Mouse (Mus musculus): ENCODE measurements around the gene Ror1. TPM values are rescaled to one million over a fixed set of nuclear protein-coding genes. Genes with fewer than 3 reads are reported as not detected.

The Ror1 gene
- polyA plus RNA-seq, 1 experiment = 0.27 TPM

DNA sequence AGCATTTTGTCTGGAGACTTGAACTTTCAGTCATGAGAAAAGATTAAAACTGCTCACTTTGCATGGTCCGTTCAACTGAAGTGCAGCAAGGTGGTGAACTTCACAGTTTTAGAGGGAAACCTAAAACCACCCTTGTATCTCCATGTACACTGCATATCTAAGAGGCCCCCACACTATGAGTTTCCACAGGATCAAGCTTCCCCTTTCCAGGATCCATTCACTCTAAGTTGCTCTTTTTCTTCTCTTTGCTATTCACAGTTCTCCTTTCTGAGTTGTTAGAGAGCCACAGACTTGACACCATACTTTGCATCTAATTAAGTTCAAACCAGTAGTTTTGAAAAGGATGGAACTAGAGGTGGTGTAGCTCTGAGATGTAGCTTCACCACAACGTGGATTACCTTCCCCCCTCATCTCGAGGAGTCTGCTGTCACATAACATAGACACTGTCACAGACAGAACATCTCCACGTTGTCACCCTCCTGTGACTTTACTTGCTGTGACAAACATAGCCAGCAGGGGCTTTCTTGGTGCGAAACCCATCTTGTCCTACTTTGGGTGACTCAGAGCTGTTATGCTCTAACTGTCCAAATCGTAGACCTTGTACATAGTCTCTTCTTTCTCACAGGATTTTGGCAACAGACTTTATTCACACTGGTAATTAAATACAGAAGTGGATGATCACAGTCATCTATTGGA is 146.6 kb downstream of the Ror1 start:
- no peaks in the 10 kb centered on the region for H3K4me1 ChIP-seq (ENCODE audit: control insufficient read depth, insufficient read depth, low read length)
- no peaks in the 10 kb centered on the region for H3K36me3 ChIP-seq (ENCODE audit: control insufficient read depth, insufficient read depth, low read length, poor library complexity, severe bottlenecking)
- no peak overlapping the region for H3K4me3 ChIP-seq (ENCODE audit: low read depth, low read length)
- H3K27ac ChIP-seq (ENCODE audit: insufficient read depth, low read length) = no peak overlapping the region
- H3K27me3 ChIP-seq (ENCODE audit: control insufficient read depth, insufficient read depth, low read length, poor library complexity, severe bottlenecking) = no peaks in the 10 kb centered on the region
- H3K9ac ChIP-seq (ENCODE audit: low read depth, poor library complexity, severe bottlenecking) = no peak overlapping the region
- TF ChIP-seq EP300 (IDR thresholded peaks at IDR 0.05; ENCODE audit: insufficient read depth, low read depth, low read length) (no peak), POLR2A (IDR thresholded peaks at IDR 0.05; ENCODE audit: insufficient read depth, low read length) (no peak), CTCF (IDR thresholded peaks at IDR 0.05; ENCODE audit: low read depth, low read length) (no peak)
- no peaks in the 10 kb centered on the region for H3K9me3 ChIP-seq (replicated peaks; ENCODE audit: control insufficient read depth, insufficient read depth, low read length, poor library complexity, severe bottlenecking)

DNA sequence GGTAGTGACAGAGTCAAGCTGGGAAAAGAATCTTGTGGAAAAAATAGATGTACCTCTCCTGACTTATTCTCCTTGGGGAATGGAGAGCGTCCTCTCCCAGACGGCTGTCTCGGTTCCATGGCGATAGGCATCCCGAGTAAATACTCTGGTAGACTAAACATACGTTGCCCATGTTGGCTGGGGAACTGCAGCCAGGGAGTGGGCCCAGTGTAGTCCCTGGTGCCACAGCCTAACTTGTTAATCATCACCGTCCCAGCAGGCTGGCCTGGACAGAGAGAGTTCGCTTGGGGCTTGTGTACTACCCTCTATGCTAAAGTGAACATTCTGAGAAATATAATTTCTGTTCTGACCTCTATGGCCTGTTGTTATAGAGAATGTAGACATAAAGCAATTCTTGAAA is 148.7 kb downstream of the Ror1 start:
- no peaks in the 10 kb centered on the region for H3K27me3 ChIP-seq (ENCODE audit: control insufficient read depth, insufficient read depth, low read length, poor library complexity, severe bottlenecking)
- H3K4me1 ChIP-seq (ENCODE audit: control insufficient read depth, insufficient read depth, low read length) = no peaks in the 10 kb centered on the region
- TF ChIP-seq POLR2A (IDR thresholded peaks at IDR 0.05; ENCODE audit: insufficient read depth, low read length) = no peak
- TF ChIP-seq CTCF (IDR thresholded peaks at IDR 0.05; ENCODE audit: low read depth, low read length) = no peak
- H3K36me3 ChIP-seq (ENCODE audit: control insufficient read depth, insufficient read depth, low read length, poor library complexity, severe bottlenecking) = no peaks in the 10 kb centered on the region
- H3K27ac ChIP-seq (ENCODE audit: insufficient read depth, low read length) = no peak overlapping the region
- H3K9me3 ChIP-seq (replicated peaks; ENCODE audit: control insufficient read depth, insufficient read depth, low read length, poor library complexity, severe bottlenecking) = no peaks in the 10 kb centered on the region
- no peak overlapping the region for H3K9ac ChIP-seq (ENCODE audit: low read depth, poor library complexity, severe bottlenecking)
- H3K4me3 ChIP-seq (ENCODE audit: low read depth, low read length) = no peak overlapping the region

DNA sequence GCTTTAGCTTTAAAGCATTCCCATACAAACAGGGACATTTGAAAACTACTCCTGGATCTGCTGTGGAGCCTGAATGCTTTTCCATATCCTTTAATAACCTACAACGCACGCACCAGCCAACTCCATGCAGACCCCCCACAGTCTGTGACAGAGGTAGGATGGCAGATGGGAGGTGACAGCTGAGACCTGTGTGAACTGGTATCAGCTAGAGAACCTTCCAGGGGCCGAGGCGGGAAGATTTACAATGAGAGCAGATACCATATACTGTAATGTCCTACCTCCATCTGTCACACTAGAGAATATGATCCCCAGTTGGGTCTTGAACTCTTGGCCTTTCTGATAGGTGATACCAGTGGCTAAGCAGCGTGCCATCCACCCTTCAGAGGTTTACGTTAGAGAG is 149.1 kb downstream of the Ror1 start:
- H3K9ac ChIP-seq (ENCODE audit: low read depth, poor library complexity, severe bottlenecking) = no peak overlapping the region
- TF ChIP-seq POLR2A (IDR thresholded peaks at IDR 0.05; ENCODE audit: insufficient read depth, low read length) = no peak
- TF ChIP-seq CTCF (IDR thresholded peaks at IDR 0.05; ENCODE audit: low read depth, low read length) = no peak
- TF ChIP-seq EP300 (IDR thresholded peaks at IDR 0.05; ENCODE audit: insufficient read depth, low read depth, low read length) = no peak
- H3K4me1 ChIP-seq (ENCODE audit: control insufficient read depth, insufficient read depth, low read length) = no peaks in the 10 kb centered on the region
- H3K9me3 ChIP-seq (replicated peaks; ENCODE audit: control insufficient read depth, insufficient read depth, low read length, poor library complexity, severe bottlenecking) = no peaks in the 10 kb centered on the region
- H3K4me3 ChIP-seq (ENCODE audit: low read depth, low read length) = no peak overlapping the region
- H3K27me3 ChIP-seq (ENCODE audit: control insufficient read depth, insufficient read depth, low read length, poor library complexity, severe bottlenecking) = no peaks in the 10 kb centered on the region
- no peaks in the 10 kb centered on the region for H3K36me3 ChIP-seq (ENCODE audit: control insufficient read depth, insufficient read depth, low read length, poor library complexity, severe bottlenecking)
- H3K27ac ChIP-seq (ENCODE audit: insufficient read depth, low read length) = no peak overlapping the region

DNA sequence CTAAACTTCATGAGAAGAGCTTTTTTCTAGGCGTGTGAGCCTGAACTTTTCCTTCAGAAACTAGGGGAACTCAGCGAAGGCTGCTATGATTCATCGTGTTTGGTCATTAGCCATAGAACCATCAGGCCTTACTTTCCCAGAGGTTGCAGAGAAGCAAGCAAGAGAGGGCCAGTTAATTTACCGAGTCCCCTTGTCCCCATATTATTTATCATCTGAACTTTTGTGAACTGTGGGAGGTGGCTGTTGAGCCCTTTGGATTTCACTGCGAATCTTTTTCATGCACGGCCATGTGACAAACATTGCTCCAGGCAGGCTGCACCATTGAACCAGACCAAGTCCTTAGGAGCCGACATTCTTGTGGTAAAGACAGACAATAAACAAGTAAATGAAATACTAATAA is 152.2 kb downstream of the Ror1 start:
- Histone ChIP-seq H3K9ac (ENCODE audit: low read depth, poor library complexity, severe bottlenecking) (no peak overlapping the region), H3K36me3 (ENCODE audit: control insufficient read depth, insufficient read depth, low read length, poor library complexity, severe bottlenecking) (no peaks in the 10 kb centered on the region), H3K4me1 (ENCODE audit: control insufficient read depth, insufficient read depth, low read length) (no peaks in the 10 kb centered on the region), H3K27ac (ENCODE audit: insufficient read depth, low read length) (no peak overlapping the region), H3K27me3 (ENCODE audit: control insufficient read depth, insufficient read depth, low read length, poor library complexity, severe bottlenecking) (no peaks in the 10 kb centered on the region), H3K4me3 (ENCODE audit: low read depth, low read length) (no peak overlapping the region), H3K9me3 (replicated peaks; ENCODE audit: control insufficient read depth, insufficient read depth, low read length, poor library complexity, severe bottlenecking) (no peaks in the 10 kb centered on the region)
- no peak for TF ChIP-seq EP300 (IDR thresholded peaks at IDR 0.05; ENCODE audit: insufficient read depth, low read depth, low read length)
- no peak for TF ChIP-seq POLR2A (IDR thresholded peaks at IDR 0.05; ENCODE audit: insufficient read depth, low read length)
- no peak for TF ChIP-seq CTCF (IDR thresholded peaks at IDR 0.05; ENCODE audit: low read depth, low read length)

DNA sequence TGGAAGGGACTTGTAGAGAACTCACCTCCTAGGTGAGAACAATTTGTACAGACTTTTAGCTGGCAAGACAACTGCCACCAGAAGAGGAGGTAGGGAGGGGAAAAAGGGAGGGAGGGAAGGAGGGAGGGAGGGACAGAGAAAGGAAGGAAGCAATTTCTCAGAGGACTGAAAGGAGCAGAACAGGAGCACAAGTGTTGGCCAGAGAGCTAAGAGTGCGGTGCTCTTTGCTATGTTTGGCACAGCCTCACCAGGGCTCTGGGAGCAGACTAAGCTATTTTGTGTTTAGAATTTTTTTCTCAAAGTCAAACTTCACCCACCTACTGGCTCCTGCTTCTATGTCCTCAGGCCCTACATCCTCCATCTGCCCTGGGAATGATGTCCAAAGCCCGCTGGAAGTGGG is 152.7 kb downstream of the Ror1 start:
- Histone ChIP-seq H3K9ac (ENCODE audit: low read depth, poor library complexity, severe bottlenecking) (no peak overlapping the region), H3K4me1 (ENCODE audit: control insufficient read depth, insufficient read depth, low read length) (no peaks in the 10 kb centered on the region), H3K36me3 (ENCODE audit: control insufficient read depth, insufficient read depth, low read length, poor library complexity, severe bottlenecking) (no peaks in the 10 kb centered on the region), H3K27ac (ENCODE audit: insufficient read depth, low read length) (no peak overlapping the region), H3K4me3 (ENCODE audit: low read depth, low read length) (no peak overlapping the region), H3K9me3 (replicated peaks; ENCODE audit: control insufficient read depth, insufficient read depth, low read length, poor library complexity, severe bottlenecking) (no peaks in the 10 kb centered on the region), H3K27me3 (ENCODE audit: control insufficient read depth, insufficient read depth, low read length, poor library complexity, severe bottlenecking) (no peaks in the 10 kb centered on the region)
- TF ChIP-seq POLR2A (IDR thresholded peaks at IDR 0.05; ENCODE audit: insufficient read depth, low read length) (no peak), EP300 (IDR thresholded peaks at IDR 0.05; ENCODE audit: insufficient read depth, low read depth, low read length) (no peak), CTCF (IDR thresholded peaks at IDR 0.05; ENCODE audit: low read depth, low read length) (no peak)

DNA sequence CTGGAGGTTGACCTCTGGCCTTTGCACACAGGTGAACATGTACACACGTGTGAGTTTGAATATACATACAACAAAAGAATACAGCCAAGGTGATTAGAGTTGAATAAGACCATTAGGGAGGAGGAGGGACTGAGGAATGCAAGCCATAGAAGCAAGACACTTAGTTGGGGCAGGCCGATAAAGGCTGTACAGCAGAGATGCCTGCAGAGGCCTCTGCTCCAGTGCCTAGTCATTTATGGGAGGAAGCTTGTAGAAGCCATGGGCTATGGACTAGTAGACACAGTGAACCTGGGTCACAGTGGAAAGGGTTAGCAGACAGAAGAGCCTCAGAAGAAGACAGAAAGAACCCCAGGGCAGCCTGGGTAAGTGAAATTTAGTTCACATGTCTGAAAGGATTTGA is 155.7 kb downstream of the Ror1 start:
- H3K27me3 ChIP-seq (ENCODE audit: control insufficient read depth, insufficient read depth, low read length, poor library complexity, severe bottlenecking) = no peaks in the 10 kb centered on the region
- H3K9me3 ChIP-seq (replicated peaks; ENCODE audit: control insufficient read depth, insufficient read depth, low read length, poor library complexity, severe bottlenecking) = no peaks in the 10 kb centered on the region
- no peaks in the 10 kb centered on the region for H3K36me3 ChIP-seq (ENCODE audit: control insufficient read depth, insufficient read depth, low read length, poor library complexity, severe bottlenecking)
- no peak overlapping the region for H3K4me3 ChIP-seq (ENCODE audit: low read depth, low read length)
- H3K4me1 ChIP-seq (ENCODE audit: control insufficient read depth, insufficient read depth, low read length) = no peaks in the 10 kb centered on the region
- TF ChIP-seq POLR2A (IDR thresholded peaks at IDR 0.05; ENCODE audit: insufficient read depth, low read length) (no peak), EP300 (IDR thresholded peaks at IDR 0.05; ENCODE audit: insufficient read depth, low read depth, low read length) (no peak), CTCF (IDR thresholded peaks at IDR 0.05; ENCODE audit: low read depth, low read length) (no peak)
- H3K27ac ChIP-seq (ENCODE audit: insufficient read depth, low read length) = no peak overlapping the region
- no peak overlapping the region for H3K9ac ChIP-seq (ENCODE audit: low read depth, poor library complexity, severe bottlenecking)
